Comparison of ENCODE assay signal across 9 mouse cellular contexts in the genomic region with DNA sequence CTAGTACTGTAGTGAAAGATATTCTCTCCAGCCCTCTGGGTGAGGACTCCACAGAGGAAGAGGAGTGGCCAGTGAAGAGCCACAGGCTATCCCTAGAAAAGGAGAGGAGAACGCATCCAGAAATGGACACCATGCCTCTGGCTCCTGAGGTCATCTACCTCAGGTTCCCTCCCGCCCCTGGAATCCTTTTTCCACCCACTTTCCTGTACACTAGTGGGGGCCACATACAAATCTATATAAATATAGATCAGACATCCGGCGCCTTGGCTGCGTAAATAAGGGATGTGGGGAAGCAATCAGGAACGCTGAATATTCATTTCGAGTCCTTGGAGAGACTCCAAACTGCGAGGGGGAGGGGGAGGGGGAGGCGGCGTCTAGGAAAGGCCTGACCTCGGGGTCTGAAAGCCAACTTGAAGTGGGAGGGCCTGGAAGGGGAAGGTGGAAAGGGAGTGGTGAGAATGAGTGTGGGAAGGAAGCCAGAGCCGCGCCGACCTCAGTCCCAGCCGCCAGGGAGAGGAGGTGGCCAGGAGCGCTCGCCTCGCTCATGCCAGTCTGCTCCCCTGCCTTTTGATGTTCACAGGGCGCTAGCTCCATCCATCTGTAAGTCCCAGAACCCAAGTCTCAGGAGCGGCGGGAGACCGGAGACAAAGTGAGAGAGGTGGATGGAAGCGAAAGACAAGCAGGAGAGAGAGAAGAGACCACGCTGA. TPM values are rescaled to one million over a fixed set of nuclear protein-coding genes. Genes with fewer than 3 reads are reported as not detected.
DNase-seq lines count a peak whose midpoint lies in the region; ATAC-seq and TF ChIP-seq lines count a peak whose summit lies in the region.
"Had no signal": no experiment of that assay in that cellular context is flagged by ENCODE, and none has a peak within 500 bp of the region (broad histone marks: within the 10 kb centered on the region; RNA-seq: fewer than 3 reads in every experiment).

A gene (plus strand): TSS at position 441 of the 707 bp plus-strand sequence.

- 8% methylated on average over 24 of the region's 24 CpGs for WGBS in forebrain, embryonic 11.5 days
- under 1% methylated on average over 24 of the region's 24 CpGs for WGBS in heart, embryonic 13.5 days
- WGBS in kidney, embryonic 16.5 days: 1% methylated on average over 24 of the region's 24 CpGs
- WGBS in liver, embryonic 14.5 days (ENCODE audit: insufficient replicate concordance): 4% methylated on average over 23 of the region's 24 CpGs
- 6% methylated on average over 23 of the region's 24 CpGs for WGBS in neural tube, embryonic 14.5 days

- no peaks in the 10 kb centered on the region for H3K9me3 ChIP-seq in forebrain, embryonic 11.5 days (ENCODE audit: control insufficient read depth, low read length)
- no peaks in the 10 kb centered on the region for H3K9me3 ChIP-seq in heart, embryonic 13.5 days
- H3K9me3 ChIP-seq in kidney, embryonic 16.5 days (ENCODE audit: low read length): no peaks in the 10 kb centered on the region
- H3K9me3 ChIP-seq in liver, embryonic 14.5 days (ENCODE audit: control insufficient read depth, low read length): no peaks in the 10 kb centered on the region
- H3K9me3 ChIP-seq in neural tube, embryonic 14.5 days (ENCODE audit: control insufficient read depth, low read length): no peaks in the 10 kb centered on the region

- peak; percentile 43 to 53 for DNase-seq in cerebellum, postnatal 25 days
- DNase-seq in cerebellum, adult 11-12 months: no peak
- peak; percentile 72 for DNase-seq in forebrain, embryonic 11.5 days (ENCODE audit: low spot score)
- DNase-seq in liver, embryonic 14.5 days (ENCODE audit: low read depth in 3 of 3, low spot score in 3 of 3): no peak
- DNase-seq in urinary bladder, adult 18-20 months (ENCODE audit: low spot score in 2 of 2): peak; percentile 22 to 59

- peak within 1 kb of the TSS; percentile 53 for H3K9ac ChIP-seq in forebrain, embryonic 11.5 days (ENCODE audit: low read length)
- H3K9ac ChIP-seq in heart, embryonic 13.5 days: peak within 1 kb of the TSS; percentile 97
- H3K9ac ChIP-seq in kidney, embryonic 16.5 days (replicated peaks; ENCODE audit: low read length): peak within 1 kb of the TSS; percentile 63
- no peak within 1 kb of the TSS for H3K9ac ChIP-seq in liver, embryonic 14.5 days (replicated peaks)
- peak within 1 kb of the TSS; percentile 51 for H3K9ac ChIP-seq in neural tube, embryonic 14.5 days (replicated peaks; ENCODE audit: low read depth, low read length)

- 0 out of 2 replicates have a peak, but pooled peaks have one; percentile 1 for TF ChIP-seq CTCF in liver, embryonic 14.5 days (IDR thresholded peaks at IDR 0.05; ENCODE audit: low read depth)

- no peaks in the 10 kb centered on the region for H3K36me3 ChIP-seq in forebrain, embryonic 11.5 days (ENCODE audit: control insufficient read depth, insufficient read depth, low read length)
- H3K36me3 ChIP-seq in heart, embryonic 13.5 days: no peaks in the 10 kb centered on the region
- H3K36me3 ChIP-seq in kidney, embryonic 16.5 days (ENCODE audit: insufficient read depth, low read length): no peaks in the 10 kb centered on the region
- no peaks in the 10 kb centered on the region for H3K36me3 ChIP-seq in liver, embryonic 14.5 days (replicated peaks; ENCODE audit: control insufficient read depth, insufficient read depth, low read depth)
- H3K36me3 ChIP-seq in neural tube, embryonic 14.5 days (ENCODE audit: control insufficient read depth, insufficient read depth, low read length): no peaks in the 10 kb centered on the region

- peak; percentile 80 for ATAC-seq in forebrain, embryonic 11.5 days (replicated peaks; ENCODE audit: low FRiP score)
- peak; percentile 70 for ATAC-seq in heart, embryonic 13.5 days (ENCODE audit: extremely low read depth, insufficient number of reproducible peaks, low FRiP score, low TSS enrichment)
- peak; percentile 89 for ATAC-seq in kidney, embryonic 16.5 days (ENCODE audit: low FRiP score, low TSS enrichment)
- ATAC-seq in liver, embryonic 14.5 days (ENCODE audit: insufficient read depth): no peak
- ATAC-seq in neural tube, embryonic 14.5 days (ENCODE audit: low read depth): peak; percentile 86

- peak within 1 kb of the TSS; percentile 56 for H3K4me2 ChIP-seq in forebrain, embryonic 11.5 days (ENCODE audit: low read depth, low read length, severe bottlenecking)
- H3K4me2 ChIP-seq in heart, embryonic 13.5 days: peak within 1 kb of the TSS; percentile 88
- peak within 1 kb of the TSS; percentile 72 for H3K4me2 ChIP-seq in kidney, embryonic 16.5 days (replicated peaks; ENCODE audit: low read depth, low read length)
- peak within 1 kb of the TSS; percentile 40 for H3K4me2 ChIP-seq in liver, embryonic 14.5 days (ENCODE audit: low read depth)
- peak within 1 kb of the TSS; percentile 70 for H3K4me2 ChIP-seq in neural tube, embryonic 14.5 days (ENCODE audit: low read depth, low read length)

- H3K4me3 ChIP-seq in forebrain, embryonic 11.5 days (ENCODE audit: low read depth, low read length): peak within 1 kb of the TSS; percentile 27
- peak within 1 kb of the TSS; percentile 83 for H3K4me3 ChIP-seq in heart, embryonic 13.5 days
- peak within 1 kb of the TSS; percentile 56 for H3K4me3 ChIP-seq in kidney, embryonic 16.5 days (ENCODE audit: low read length)
- peak within 1 kb of the TSS; percentile 23 to 26; a peak in 3 of 4 replicates for H3K4me3 ChIP-seq in liver, embryonic 14.5 days (ENCODE audit: insufficient read depth in 1 of 2, low read depth in 2 of 2, low read length in 2 of 2)
- H3K4me3 ChIP-seq in neural tube, embryonic 14.5 days (ENCODE audit: low read depth, low read length): peak within 1 kb of the TSS; percentile 33

- H3K27me3 ChIP-seq in forebrain, embryonic 11.5 days (ENCODE audit: control insufficient read depth, insufficient read depth, low read length): no peaks in the 10 kb centered on the region
- H3K27me3 ChIP-seq in heart, embryonic 13.5 days (replicated peaks): no peaks in the 10 kb centered on the region
- H3K27me3 ChIP-seq in kidney, embryonic 16.5 days (ENCODE audit: insufficient read depth, low read length): no peaks in the 10 kb centered on the region
- H3K27me3 ChIP-seq in liver, embryonic 14.5 days (ENCODE audit: control insufficient read depth, insufficient read depth, low read length): no peaks in the 10 kb centered on the region; the same call in 1 of the 2 replicates
- no peaks in the 10 kb centered on the region for H3K27me3 ChIP-seq in neural tube, embryonic 14.5 days (ENCODE audit: control insufficient read depth, insufficient read depth, low read length)

- TF ChIP-seq EP300 in liver, embryonic 14.5 days (IDR thresholded peaks at IDR 0.05; ENCODE audit: low read depth): no peak

- H3K4me1 ChIP-seq in forebrain, embryonic 11.5 days (replicated peaks; ENCODE audit: control insufficient read depth, insufficient read depth, low read length): peaks cover 3% of the 10 kb centered on the region; the same call in 1 of the 2 replicates
- peaks cover 77% of the 10 kb centered on the region for H3K4me1 ChIP-seq in heart, embryonic 13.5 days
- H3K4me1 ChIP-seq in kidney, embryonic 16.5 days (ENCODE audit: insufficient read depth, low read length): peaks cover 22% of the 10 kb centered on the region
- H3K4me1 ChIP-seq in liver, embryonic 14.5 days (replicated peaks; ENCODE audit: control insufficient read depth in 2 of 2, insufficient read depth in 2 of 2, low read length in 1 of 2): no peaks in the 10 kb centered on the region
- H3K4me1 ChIP-seq in neural tube, embryonic 14.5 days (ENCODE audit: control insufficient read depth, insufficient read depth, low read length): 0 out of 2 replicates have a peak, but pooled peaks cover 5% of the 10 kb centered on the region

- 0 out of 2 replicates have a peak within 1 kb of the TSS, but pooled peaks have one; percentile 5 for H3K27ac ChIP-seq in forebrain, embryonic 11.5 days (ENCODE audit: low read depth, low read length)
- H3K27ac ChIP-seq in heart, embryonic 13.5 days (replicated peaks): peak within 1 kb of the TSS; percentile 97
- H3K27ac ChIP-seq in kidney, embryonic 16.5 days (ENCODE audit: low read length): peak within 1 kb of the TSS; percentile 54
- no peak within 1 kb of the TSS for H3K27ac ChIP-seq in liver, embryonic 14.5 days
- H3K27ac ChIP-seq in neural tube, embryonic 14.5 days (ENCODE audit: low read depth, low read length): peak within 1 kb of the TSS; percentile 48
- H3K27ac ChIP-seq: macrophage had no signal

RNA-seq across cellular contexts. Expression of the gene that starts here (rescaled TPM):
- 13.9 and 16.5 TPM in 2 replicates for polyA plus RNA-seq in forebrain, embryonic 11.5 days (2014; fragmentation: Nextera tagmentation; extraction: Ambion mirVana)
- polyA plus RNA-seq in heart, embryonic 13.5 days (2015; fragmentation: Nextera tagmentation; extraction: Ambion mirVana): 105 and 110 TPM in 2 replicates
- 72.3 and 78.7 TPM in 2 replicates for polyA plus RNA-seq in kidney, embryonic 16.5 days (2015; fragmentation: Nextera tagmentation; extraction: Ambion mirVana)
- 0.48 and 0.94 TPM in 2 replicates for polyA plus RNA-seq in liver, embryonic 14.5 days (2012; rRNA removed)
- polyA plus RNA-seq in liver, embryonic 14.5 days (2014; fragmentation: Nextera tagmentation; extraction: Ambion mirVana): 0.54 and 0.91 TPM in 2 replicates
- polyA plus RNA-seq in neural tube, embryonic 14.5 days (2014; fragmentation: Nextera tagmentation; extraction: Ambion mirVana): 9.7 and 36.0 TPM in 2 replicates
- polyA plus RNA-seq: macrophage had no signal

Comparison
In these comparisons a context has a peak if more than half of its experiments do, and no peak if none do; other contexts are left out.
1. DNase-seq: peak in cerebellum, postnatal 25 days (2 of 2), forebrain, embryonic 11.5 days (single experiment) and urinary bladder, adult 18-20 months (2 of 2); none in cerebellum, adult 11-12 months (single experiment) and liver, embryonic 14.5 days (0 of 3).
2. H3K4me3 ChIP-seq: peak in every context shown above with its lines; median percentile 83 in heart, embryonic 13.5 days; 56 in kidney, embryonic 16.5 days; 33 in neural tube, embryonic 14.5 days; 27 in forebrain, embryonic 11.5 days; 24 in liver, embryonic 14.5 days.
3. Peak in every context shown above with its lines, with median percentiles within 50 percentile points of each other: H3K4me2 ChIP-seq.